Mouse (Mus musculus) kidney, adult 2 months (tissue): Measurements from ENCODE around the gene Trak1.

Source experiments
- CTCF ChIP-seq: fragments of 200-500 bp; conservative IDR thresholded peaks from 2 replicates; pipeline ENCODE4 v1.5.1; 2011; ENCODE audit warnings: low read depth, mild to moderate bottlenecking, control low read depth, low read length, moderate library complexity, mixed read lengths; ENCODE audit not compliant: insufficient read depth, insufficient read length
- POLR2A ChIP-seq: fragments of 200-500 bp; IDR thresholded peaks from one replicate; pipeline ENCODE4 v1.6.1; 2011; ENCODE audit warnings: low read depth, low read length, control low read depth

- TF ChIP-seq POLR2A = no peak
- peak; percentile 82 for TF ChIP-seq CTCF
Measured at GRCm38 (mm10) chr9:121247956-121248775, 49.1 kb upstream of the Trak1 start.
